Mouse (Mus musculus) CH12.LX (cell line): ENCODE data around the gene Sema3c.

Experiments
- CTCF ChIP-seq, 2 experiments: IDR thresholded peaks in 1 of 2; conservative IDR thresholded peaks in 1 of 2; 2 replicates each; pipeline ENCODE4 v1.5.1; 2011 to 2012; ENCODE audit warnings: low read depth in 2 of 2, low read length in 2 of 2, improper control_type of control experiment in 1 of 2, inconsistent platforms in 1 of 2, mild to moderate bottlenecking in 1 of 2, moderate library complexity in 1 of 2
- EP300 ChIP-seq: IDR thresholded peaks from 2 replicates; pipeline ENCODE4 v1.6.1; 2011; ENCODE audit warnings: low read length, improper control_type of control experiment
- MAX ChIP-seq: IDR thresholded peaks from 2 replicates; pipeline ENCODE4 v1.6.1; 2011; ENCODE audit warnings: low read length, improper control_type of control experiment
- PAX5 ChIP-seq: IDR thresholded peaks from 2 replicates; pipeline ENCODE4 v1.6.1; 2012; ENCODE audit warnings: low read length, inconsistent platforms, mixed read lengths
- POLR2A ChIP-seq: IDR thresholded peaks from 2 replicates; pipeline ENCODE4 v1.6.1; 2011; ENCODE audit warnings: low read depth, mild to moderate bottlenecking, improper control_type of control experiment, low read length
- RCOR1 ChIP-seq: conservative IDR thresholded peaks from 2 replicates; pipeline ENCODE4 v1.6.1; 2012; ENCODE audit warnings: low read depth, mild to moderate bottlenecking, inconsistent platforms, low read length, improper control_type of control experiment
- UBTF ChIP-seq: IDR thresholded peaks from 2 replicates; pipeline ENCODE4 v1.6.1; 2012; ENCODE audit warnings: low read depth, mild to moderate bottlenecking, inconsistent platforms, low read length, improper control_type of control experiment, moderate library complexity
- ZNF384 ChIP-seq: IDR thresholded peaks from 2 replicates; pipeline ENCODE4 v1.6.1; 2012; ENCODE audit warnings: low read depth, low read length, improper control_type of control experiment, inconsistent platforms

DNA sequence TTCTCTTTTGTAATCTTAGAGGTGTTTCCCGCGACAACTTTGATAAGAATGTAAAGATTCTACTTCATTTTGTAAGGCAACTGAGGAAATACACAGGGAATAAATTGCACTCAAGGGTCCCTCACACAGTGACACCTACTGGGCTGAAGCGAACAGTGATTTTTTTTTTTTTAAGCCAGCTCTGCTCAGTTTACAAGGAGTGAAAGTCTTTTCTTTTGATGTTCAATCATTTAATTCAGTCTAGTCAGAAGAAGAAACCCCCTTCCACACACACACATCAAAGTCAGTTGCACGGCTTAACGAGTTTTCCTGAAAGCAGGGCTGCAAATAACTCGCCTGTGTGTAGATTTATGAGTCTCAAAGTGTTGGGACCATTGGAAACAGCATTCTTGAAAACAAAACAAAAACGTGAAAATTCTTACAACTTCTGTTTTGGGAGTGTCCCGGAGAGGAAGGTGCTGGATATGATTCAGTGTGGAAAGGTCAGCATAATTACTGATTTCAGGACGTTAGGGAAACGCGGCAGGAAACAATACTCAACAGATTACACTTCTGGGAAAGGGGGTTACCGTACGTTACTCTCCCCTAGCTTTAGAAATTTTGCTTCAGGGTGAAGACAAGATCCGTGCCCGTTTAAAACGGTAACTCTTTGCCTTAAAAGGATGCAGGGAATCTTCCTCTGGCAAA lies at the start of gene Sema3c:
- TF ChIP-seq UBTF (no peak), POLR2A (no peak), CTCF (conservative IDR thresholded peaks at IDR 0.05 in 1 of 2, IDR thresholded peaks at IDR 0.05 in 1 of 2; ENCODE audit: low read depth in 2 of 2, low read length in 2 of 2) (peak in 1 of 2 experiments; percentile 51; a peak in 2 of 4 replicates), EP300 (no peak), MAX (no peak), PAX5 (no peak), ZNF384 (peak; percentile 86), RCOR1 (no peak)
